Mouse (Mus musculus) erythroblast, embryonic 14.5 days (primary cell): ENCODE measurements around the gene Arid5a.

Experiments used
- GATA1 ChIP-seq: IDR thresholded peaks from 2 replicates; pipeline ENCODE4 v1.6.1; 2012; ENCODE audit warnings: low read length, inconsistent platforms, mixed read lengths
- TAL1 ChIP-seq: IDR thresholded peaks from 3 replicates; pipeline ENCODE4 v1.6.1; 2012; ENCODE audit warnings: low read length, inconsistent platforms, mixed read lengths

DNA sequence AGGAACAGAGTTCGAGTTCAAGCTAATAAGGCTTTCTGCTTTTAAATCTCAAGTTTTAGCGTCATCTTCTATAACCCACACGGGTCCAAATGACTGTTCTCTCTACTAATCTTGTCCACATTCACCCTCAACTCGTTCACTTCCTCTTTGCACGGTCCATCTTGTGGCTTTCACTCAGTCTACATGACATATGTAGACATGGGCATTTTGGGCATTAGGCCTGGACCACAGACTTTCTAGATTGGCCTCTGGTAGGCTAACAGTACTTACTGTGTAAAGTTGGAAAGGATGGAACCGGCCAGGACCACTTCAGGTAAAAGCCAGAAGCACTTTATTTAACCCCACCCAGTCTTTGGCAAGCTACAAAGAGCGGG, 425 bp upstream of the Arid5a start:
- TF ChIP-seq GATA1 (no peak), TAL1 (no peak)
